Mouse (Mus musculus) midbrain, embryonic 14.5 days (tissue): ENCODE data around the gene Sohlh2. TPM values are rescaled to one million over a fixed set of nuclear protein-coding genes. Genes with fewer than 3 reads are reported as not detected.
A peak's percentile ranks its signal among the peaks of the same experiment; 100 is the strongest.

ENCODE experiments used
- ATAC-seq: fragments of 200-750 bp; cut with Nextera tagmentation; 2 replicates; pipeline ENCODE4 v1.8.0; 2017; ENCODE audit warnings: moderate number of reproducible peaks, moderate library complexity; ENCODE audit not compliant: low FRiP score, low TSS enrichment
- DNase-seq: peaks from one replicate; pipeline ENCODE4 v3.0.0-alpha.2; 2015
- H3K27ac ChIP-seq: fragments of 300-500 bp; sonication (generic); replicated peaks from 2 replicates; pipeline ENCODE4 v1.5.1; 2014; ENCODE audit warnings: mild to moderate bottlenecking, low read depth, low read length, moderate library complexity
- H3K27me3 ChIP-seq: fragments of 300-500 bp; sonication (generic); 2 replicates; pipeline ENCODE4 v1.6.1; 2014; ENCODE audit warnings: low read length, control low read depth, mixed read lengths; ENCODE audit not compliant: control insufficient read depth, insufficient read depth
- H3K36me3 ChIP-seq: fragments of 300-500 bp; sonication (generic); 2 replicates; pipeline ENCODE4 v1.6.1; 2014; ENCODE audit warnings: low read length, control low read depth; ENCODE audit not compliant: control insufficient read depth, insufficient read depth
- H3K4me1 ChIP-seq: fragments of 300-500 bp; sonication (generic); 2 replicates; pipeline ENCODE4 v1.6.1; 2014; ENCODE audit warnings: mild to moderate bottlenecking, antibody characterized with exemption, low read length, control low read depth; ENCODE audit not compliant: control insufficient read depth, insufficient read depth
- H3K4me2 ChIP-seq: fragments of 300-500 bp; sonication (generic); 2 replicates; pipeline ENCODE4 v1.6.1; 2014; ENCODE audit warnings: mild to moderate bottlenecking, low read length, moderate library complexity
- H3K4me3 ChIP-seq: fragments of 300-500 bp; sonication (generic); replicated peaks from 2 replicates; pipeline ENCODE4 v1.5.1; 2014; ENCODE audit warnings: low read depth, low read length
- H3K9ac ChIP-seq: fragments of 300-500 bp; sonication (generic); replicated peaks from 2 replicates; pipeline ENCODE4 v1.6.1; 2014; ENCODE audit warnings: mild to moderate bottlenecking, low read length, moderate library complexity
- H3K9me3 ChIP-seq: fragments of 300-500 bp; sonication (generic); 2 replicates; pipeline ENCODE4 v1.6.1; 2016; ENCODE audit warnings: low read length, control low read depth, mixed read lengths; ENCODE audit not compliant: control insufficient read depth
- WGBS: fragments of 180-500 bp; shearing (Covaris S2); extraction: QIAGEN DNeasy Blood & Tissue Kit; methylation state at CpG from one replicate; pipeline ENCODE4 v1.1.7; 2014; 5-methylcytosine and 5-hydroxymethylcytosine counted together
- polyA plus RNA-seq: library from polyadenylated mRNA; unstranded; fragments of >200 nt; fragmentation: Nextera tagmentation; extraction: Ambion mirVana; gene quantifications from 2 replicates; pipeline ENCODE4 v1.2.1, GENCODE M21; 2014

Sohlh2 gene
- polyA plus RNA-seq, 1 experiment from 2014 or later: not detected

- no peak overlapping the region for H3K9ac ChIP-seq
- DNase-seq: peak; percentile 84
- H3K27me3 ChIP-seq: no peaks in the 10 kb centered on the region
- H3K36me3 ChIP-seq: no peaks in the 10 kb centered on the region
- no peak; the same call in 1 of the 2 replicates for ATAC-seq
- H3K27ac ChIP-seq: no peak overlapping the region
- no peak overlapping the region for H3K4me3 ChIP-seq
- H3K4me1 ChIP-seq: 0 out of 2 replicates have a peak, but pooled peaks cover 7% of the 10 kb centered on the region
- 68% methylated on average over 6 of the region's 6 CpGs for WGBS
- no peak overlapping the region for H3K4me2 ChIP-seq
- H3K9me3 ChIP-seq: no peaks in the 10 kb centered on the region
These were observed 29.0 kb upstream of the Sohlh2 start for GRCm38 (mm10) chr3:55152673-55153334.

- H3K4me1 ChIP-seq: 0 out of 2 replicates have a peak, but pooled peaks cover 7% of the 10 kb centered on the region
- WGBS: 89% methylated on average over 7 of the region's 7 CpGs
These were observed 27.7 kb upstream of the Sohlh2 start for GRCm38 (mm10) chr3:55154163-55154562.

GRCm38 (mm10) chr3:55157413-55157812 lies 24.4 kb upstream of the Sohlh2 start:
- 0 out of 2 replicates have a peak, but pooled peaks cover 7% of the 10 kb centered on the region for H3K4me1 ChIP-seq
- H3K9me3 ChIP-seq: no peaks in the 10 kb centered on the region
- H3K9ac ChIP-seq: no peak overlapping the region
- WGBS: 41% methylated on average over 5 of the region's 5 CpGs
- peak; percentile 23 for DNase-seq
- no peak for ATAC-seq
- no peak overlapping the region for H3K4me2 ChIP-seq
- no peaks in the 10 kb centered on the region for H3K36me3 ChIP-seq
- no peak overlapping the region for H3K4me3 ChIP-seq
- no peak overlapping the region for H3K27ac ChIP-seq
- no peaks in the 10 kb centered on the region for H3K27me3 ChIP-seq

More at GRCm38 (mm10) chr3:55154163-55154562, 27.7 kb upstream of the Sohlh2 start:
- no peak overlapping the region for H3K4me2 ChIP-seq
- ATAC-seq: no peak
- H3K9ac ChIP-seq: no peak overlapping the region
- no peak overlapping the region for H3K27ac ChIP-seq
- H3K9me3 ChIP-seq: no peaks in the 10 kb centered on the region
- H3K36me3 ChIP-seq: no peaks in the 10 kb centered on the region
- H3K27me3 ChIP-seq: no peaks in the 10 kb centered on the region
- DNase-seq: no peak
- H3K4me3 ChIP-seq: no peak overlapping the region

- H3K27me3 ChIP-seq: no peaks in the 10 kb centered on the region
- H3K4me1 ChIP-seq: 0 out of 2 replicates have a peak, but pooled peaks cover 7% of the 10 kb centered on the region
- H3K36me3 ChIP-seq: no peaks in the 10 kb centered on the region
- H3K9me3 ChIP-seq: no peaks in the 10 kb centered on the region
- no peak overlapping the region for H3K9ac ChIP-seq
- H3K4me2 ChIP-seq: no peak overlapping the region
- WGBS: 40% methylated on average over 7 of the region's 7 CpGs
- DNase-seq (peak; percentile 41), ATAC-seq (no peak)
- no peak overlapping the region for H3K27ac ChIP-seq
- H3K4me3 ChIP-seq: no peak overlapping the region
These were observed 20.7 kb upstream of the Sohlh2 start for GRCm38 (mm10) chr3:55161144-55161543.

- Histone ChIP-seq H3K9me3 (no peaks in the 10 kb centered on the region), H3K27me3 (no peaks in the 10 kb centered on the region), H3K36me3 (no peaks in the 10 kb centered on the region), H3K9ac (no peak overlapping the region), H3K4me3 (no peak overlapping the region), H3K27ac (no peak overlapping the region), H3K4me1 (no peaks in the 10 kb centered on the region), H3K4me2 (no peak overlapping the region)
- WGBS: 67% methylated on average over 4 of the region's 4 CpGs
- DNase-seq (peak; percentile 40), ATAC-seq (no peak)
These were observed 18.3 kb upstream of the Sohlh2 start for GRCm38 (mm10) chr3:55163510-55163909.

GRCm38 (mm10) chr3:55172478-55172877 lies 9.3 kb upstream of the Sohlh2 start:
- no peak overlapping the region for H3K9ac ChIP-seq
- no peak overlapping the region for H3K4me3 ChIP-seq
- no peaks in the 10 kb centered on the region for H3K27me3 ChIP-seq
- H3K36me3 ChIP-seq: no peaks in the 10 kb centered on the region
- no peak for ATAC-seq
- no peak for DNase-seq
- H3K27ac ChIP-seq: no peak overlapping the region
- WGBS: 77% methylated on average over 3 of the region's 3 CpGs
- H3K4me1 ChIP-seq: no peaks in the 10 kb centered on the region
- H3K4me2 ChIP-seq: no peak overlapping the region
- no peaks in the 10 kb centered on the region for H3K9me3 ChIP-seq

- no peak for ATAC-seq
- no peak overlapping the region for H3K4me3 ChIP-seq
- WGBS: 52% methylated on average over 6 of the region's 6 CpGs
These were observed 4.6 kb upstream of the Sohlh2 start for GRCm38 (mm10) chr3:55177271-55177670.

GRCm38 (mm10) chr3:55191668-55192067 lies 9.8 kb downstream of the Sohlh2 start:
- H3K4me1 ChIP-seq: no peaks in the 10 kb centered on the region
- 93% methylated on average over 4 of the region's 4 CpGs for WGBS
- no peak overlapping the region for H3K4me3 ChIP-seq
- H3K9ac ChIP-seq: no peak overlapping the region
- H3K27me3 ChIP-seq: no peaks in the 10 kb centered on the region
- no peaks in the 10 kb centered on the region for H3K36me3 ChIP-seq
- no peaks in the 10 kb centered on the region for H3K9me3 ChIP-seq
- DNase-seq: no peak
- ATAC-seq: no peak
- no peak overlapping the region for H3K4me2 ChIP-seq
- H3K27ac ChIP-seq: no peak overlapping the region

More at GRCm38 (mm10) chr3:55177271-55177670, 4.6 kb upstream of the Sohlh2 start:
- no peak overlapping the region for H3K9ac ChIP-seq
- H3K4me2 ChIP-seq: no peak overlapping the region
- no peaks in the 10 kb centered on the region for H3K27me3 ChIP-seq
- H3K27ac ChIP-seq: no peak overlapping the region
- H3K4me1 ChIP-seq: no peaks in the 10 kb centered on the region
- no peak for DNase-seq
- no peaks in the 10 kb centered on the region for H3K36me3 ChIP-seq
- H3K9me3 ChIP-seq: no peaks in the 10 kb centered on the region

GRCm38 (mm10) chr3:55193351-55193750 lies 11.5 kb downstream of the Sohlh2 start:
- Histone ChIP-seq H3K27me3 (no peaks in the 10 kb centered on the region), H3K4me3 (no peak overlapping the region), H3K9ac (no peak overlapping the region), H3K27ac (no peak overlapping the region), H3K36me3 (no peaks in the 10 kb centered on the region), H3K4me2 (no peak overlapping the region), H3K9me3 (no peaks in the 10 kb centered on the region), H3K4me1 (no peaks in the 10 kb centered on the region)
- 63% methylated on average over 2 of the region's 2 CpGs for WGBS
- DNase-seq: no peak
- no peak for ATAC-seq
